Mouse (Mus musculus) bone marrow macrophage, adult 2 months (primary cell): Measurements from ENCODE around the gene Cog3.

Experiments used
- CTCF ChIP-seq: IDR thresholded peaks from 2 replicates; pipeline ENCODE4 v1.5.1; 2012; ENCODE audit warnings: low read depth, mild to moderate bottlenecking, low read length, moderate library complexity
- POLR2A ChIP-seq: IDR thresholded peaks from 2 replicates; pipeline ENCODE4 v1.6.1; 2012; ENCODE audit warnings: mild to moderate bottlenecking, low read depth, low read length, borderline replicate concordance

GRCm38 (mm10) chr14:75741904-75742303 is 12.4 kb downstream of the Cog3 start:
- TF ChIP-seq POLR2A = no peak
- TF ChIP-seq CTCF = no peak
